Mouse (Mus musculus): ENCODE measurements around the gene Pter. TPM values are rescaled to one million over a fixed set of nuclear protein-coding genes. Genes with fewer than 3 reads are reported as not detected.

Gene Pter
- polyA plus RNA-seq, 1 experiment from 2014 or later = 64.3 TPM

DNA sequence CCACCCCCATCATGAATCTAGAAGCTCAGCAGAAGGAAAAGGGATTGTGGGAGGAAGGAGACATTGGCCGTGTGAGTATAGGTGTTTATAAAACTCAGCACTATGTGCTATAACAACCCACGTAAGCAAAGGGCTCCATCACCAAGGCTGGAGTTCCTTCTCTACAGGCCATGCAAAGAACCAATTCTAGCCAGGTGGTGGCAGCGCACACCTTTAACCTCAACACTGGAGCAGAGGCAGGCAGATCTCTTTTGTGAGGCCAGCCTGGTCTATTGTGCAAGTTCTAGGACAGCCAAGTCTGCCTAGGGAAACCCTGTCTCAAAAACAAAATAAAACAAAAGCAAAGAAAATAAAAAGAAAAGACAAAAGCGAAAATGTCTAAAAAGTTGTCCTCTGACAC, 115.9 kb downstream of the Pter start:
- DNase-seq (no peak), ATAC-seq (no peak)
- no peak for TF ChIP-seq CTCF (IDR thresholded peaks at IDR 0.05; ENCODE audit: low read depth)
- no peaks in the 10 kb centered on the region for H3K27me3 ChIP-seq (ENCODE audit: insufficient read depth, low read length)
- no peak overlapping the region for H3K4me3 ChIP-seq (ENCODE audit: low read depth, low read length)
- H3K4me1 ChIP-seq (ENCODE audit: insufficient read depth) = no peaks in the 10 kb centered on the region
- H3K4me2 ChIP-seq (ENCODE audit: low read depth, low read length) = no peak overlapping the region
- H3K27ac ChIP-seq (ENCODE audit: low read depth) = no peak overlapping the region
- 75% methylated on average over 4 of the region's 4 CpGs for WGBS (ENCODE audit: insufficient replicate concordance)
- H3K9me3 ChIP-seq (ENCODE audit: low read length) = no peaks in the 10 kb centered on the region
- no peak overlapping the region for H3K9ac ChIP-seq (replicated peaks)
- no peaks in the 10 kb centered on the region for H3K36me3 ChIP-seq (replicated peaks; ENCODE audit: insufficient read depth, low read length)

DNA sequence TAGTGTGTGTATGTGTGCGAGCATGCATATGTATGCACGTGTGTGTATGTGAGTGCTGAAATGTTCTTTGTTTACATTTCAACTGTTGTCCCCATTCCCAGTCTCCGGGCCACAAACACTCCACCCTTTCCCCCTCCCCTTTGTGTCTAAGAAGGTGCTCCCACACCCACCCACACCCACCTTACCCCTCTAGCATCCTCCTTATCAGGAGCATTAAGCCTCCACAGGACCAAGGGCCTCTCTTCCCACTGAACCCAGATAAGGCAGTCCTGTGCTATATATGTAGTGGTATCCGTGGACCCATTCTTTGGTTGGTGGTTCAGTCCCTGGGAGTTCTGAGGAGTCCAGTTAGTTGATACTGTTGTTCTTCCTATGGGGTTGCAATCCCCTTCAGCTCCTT, 120.7 kb downstream of the Pter start:
- no peak for ATAC-seq
- no peak overlapping the region for H3K4me2 ChIP-seq (ENCODE audit: low read depth, low read length)
- no peak for TF ChIP-seq CTCF (IDR thresholded peaks at IDR 0.05; ENCODE audit: low read depth)
- no peak for TF ChIP-seq EP300 (IDR thresholded peaks at IDR 0.05; ENCODE audit: low read depth)
- H3K27ac ChIP-seq (ENCODE audit: low read depth) = no peak overlapping the region
- no peaks in the 10 kb centered on the region for H3K36me3 ChIP-seq (replicated peaks; ENCODE audit: insufficient read depth, low read length)
- DNase-seq = no peak
- 72% methylated on average over 4 of the region's 4 CpGs for WGBS (ENCODE audit: insufficient replicate concordance)
- no peak overlapping the region for H3K9ac ChIP-seq (replicated peaks)
- H3K27me3 ChIP-seq (ENCODE audit: insufficient read depth, low read length) = no peaks in the 10 kb centered on the region
- H3K4me1 ChIP-seq (ENCODE audit: insufficient read depth) = no peaks in the 10 kb centered on the region
- no peaks in the 10 kb centered on the region for H3K9me3 ChIP-seq (ENCODE audit: low read length)
- H3K4me3 ChIP-seq (ENCODE audit: low read depth, low read length) = no peak overlapping the region

DNA sequence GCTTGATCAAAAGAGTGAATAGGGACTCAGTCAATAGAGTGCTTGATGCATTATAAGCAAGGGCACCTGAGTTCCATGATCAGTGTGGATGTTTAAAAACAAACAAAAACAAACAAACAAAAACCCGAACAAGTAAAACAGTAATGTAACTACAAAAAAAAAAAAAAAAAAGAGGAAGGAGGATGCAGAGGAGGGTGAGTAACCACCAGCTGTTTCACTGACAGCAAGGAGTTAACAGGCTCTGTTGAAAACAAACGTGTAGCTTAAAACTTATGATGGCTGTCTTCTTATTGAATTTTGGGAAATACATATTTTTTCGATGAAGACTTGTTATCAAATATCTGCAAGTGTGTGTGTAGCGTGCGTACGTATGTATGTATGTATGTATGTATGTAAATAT, 124.8 kb downstream of the Pter start:
- H3K4me1 ChIP-seq (ENCODE audit: insufficient read depth) = no peaks in the 10 kb centered on the region
- H3K27me3 ChIP-seq (ENCODE audit: insufficient read depth, low read length) = no peaks in the 10 kb centered on the region
- H3K9me3 ChIP-seq (ENCODE audit: low read length) = no peaks in the 10 kb centered on the region
- H3K36me3 ChIP-seq (replicated peaks; ENCODE audit: insufficient read depth, low read length) = no peaks in the 10 kb centered on the region
- H3K4me3 ChIP-seq (ENCODE audit: low read depth, low read length) = no peak overlapping the region
- ATAC-seq (no peak), DNase-seq (no peak)
- H3K4me2 ChIP-seq (ENCODE audit: low read depth, low read length) = no peak overlapping the region
- H3K27ac ChIP-seq (ENCODE audit: low read depth) = no peak overlapping the region
- TF ChIP-seq CTCF (IDR thresholded peaks at IDR 0.05; ENCODE audit: low read depth) = no peak
- TF ChIP-seq EP300 (IDR thresholded peaks at IDR 0.05; ENCODE audit: low read depth) = no peak
- no peak overlapping the region for H3K9ac ChIP-seq (replicated peaks)
- 67% methylated on average over 6 of the region's 6 CpGs for WGBS (ENCODE audit: insufficient replicate concordance)

Other genes with a start within 250 kb of the Pter start
- gene C1ql3, start 87.8 kb downstream of the Pter start, polyA plus RNA-seq (2015; fragmentation: Nextera tagmentation; extraction: Ambion mirVana) = 0.08 and 0.13 TPM in 2 replicates